Mouse (Mus musculus) heart, embryonic 13.5 days (tissue): ENCODE results near the gene Tmsb10. TPM values are rescaled to one million over a fixed set of nuclear protein-coding genes. Genes with fewer than 3 reads are reported as not detected.

Source experiments
- ATAC-seq: fragments of 200-750 bp; cut with Nextera tagmentation; 2 replicates; pipeline ENCODE4 v1.8.0; 2017; ENCODE audit warnings: moderate TSS enrichment; ENCODE audit not compliant: insufficient number of reproducible peaks, low FRiP score, low TSS enrichment; ENCODE audit errors: extremely low read depth
- H3K27ac ChIP-seq: fragments of 300-500 bp; sonication (generic); replicated peaks from 2 replicates; pipeline ENCODE4 v1.5.1; 2015; ENCODE audit warnings: moderate library complexity, mild to moderate bottlenecking, inconsistent platforms
- H3K27me3 ChIP-seq: fragments of 300-500 bp; sonication (generic); replicated peaks from 2 replicates; pipeline ENCODE4 v1.6.1; 2015; ENCODE audit warnings: mild to moderate bottlenecking, inconsistent platforms
- H3K36me3 ChIP-seq: fragments of 300-500 bp; sonication (generic); 2 replicates; pipeline ENCODE4 v1.6.1; 2015; ENCODE audit warnings: mild to moderate bottlenecking, inconsistent platforms
- H3K4me1 ChIP-seq: fragments of 300-500 bp; sonication (generic); 2 replicates; pipeline ENCODE4 v1.6.1; 2015; ENCODE audit warnings: inconsistent platforms
- H3K4me2 ChIP-seq: fragments of 300-500 bp; sonication (generic); 2 replicates; pipeline ENCODE4 v1.6.1; 2015; ENCODE audit warnings: inconsistent platforms, mild to moderate bottlenecking, moderate library complexity
- H3K4me3 ChIP-seq: fragments of 300-500 bp; sonication (generic); 2 replicates; pipeline ENCODE4 v1.5.1; 2015; ENCODE audit warnings: moderate library complexity, mild to moderate bottlenecking, inconsistent platforms
- H3K9ac ChIP-seq: fragments of 300-500 bp; sonication (generic); 2 replicates; pipeline ENCODE4 v1.6.1; 2015; ENCODE audit warnings: inconsistent platforms, mild to moderate bottlenecking, moderate library complexity
- H3K9me3 ChIP-seq: fragments of 300-500 bp; sonication (generic); 2 replicates; pipeline ENCODE4 v1.6.1; 2016; ENCODE audit warnings: inconsistent platforms
- WGBS: fragments of 180-500 bp; shearing (Covaris S2); methylation state at CpG from one replicate; pipeline ENCODE4 v1.1.7; 2015; ENCODE audit warnings: mixed read lengths; 5-methylcytosine and 5-hydroxymethylcytosine counted together
- polyA plus RNA-seq: library from polyadenylated mRNA; unstranded; fragments of >200 nt; fragmentation: Nextera tagmentation; extraction: Ambion mirVana; gene quantifications from 2 replicates; pipeline ENCODE4 v1.2.1, GENCODE M21; 2015

Tmsb10 gene
- 1,351 and 1,381 TPM in 2 replicates for polyA plus RNA-seq

DNA sequence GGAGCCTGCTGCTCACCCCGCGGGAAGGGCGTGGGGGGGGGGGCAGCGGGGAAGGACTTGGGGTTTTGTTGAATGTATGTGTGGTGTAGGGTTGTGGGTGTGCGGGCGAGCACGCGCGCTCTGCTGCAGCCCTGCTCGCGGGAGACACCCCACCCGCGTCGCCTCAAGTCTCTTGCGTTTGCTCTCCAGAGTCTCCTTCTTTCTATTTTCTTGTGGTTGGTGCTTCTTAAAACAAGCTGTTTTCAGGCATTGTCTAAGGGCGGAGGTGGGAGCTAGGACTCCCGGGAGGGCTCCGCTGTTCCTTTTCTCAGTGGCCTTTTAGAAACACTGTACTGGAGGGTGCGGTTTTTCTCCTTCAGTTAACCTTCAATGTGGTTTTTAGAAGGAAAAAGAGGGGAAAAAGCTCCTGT is at the start of gene Tmsb10:
TSS of gene Tmsb10 (minus strand) at position 87 of the 410 bp plus-strand sequence.
- Histone ChIP-seq H3K27me3 (no peaks in the 10 kb centered on the region), H3K4me3 (peak within 1 kb of the TSS; percentile 91), H3K9ac (peak within 1 kb of the TSS; percentile 99), H3K9me3 (no peaks in the 10 kb centered on the region), H3K36me3 (no peaks in the 10 kb centered on the region), H3K4me2 (peak within 1 kb of the TSS; percentile 84), H3K4me1 (peaks cover 44% of the 10 kb centered on the region), H3K27ac (peak within 1 kb of the TSS; percentile 91)
- ATAC-seq = no peak
- WGBS = 3% methylated on average over 15 of the region's 19 CpGs

DNA sequence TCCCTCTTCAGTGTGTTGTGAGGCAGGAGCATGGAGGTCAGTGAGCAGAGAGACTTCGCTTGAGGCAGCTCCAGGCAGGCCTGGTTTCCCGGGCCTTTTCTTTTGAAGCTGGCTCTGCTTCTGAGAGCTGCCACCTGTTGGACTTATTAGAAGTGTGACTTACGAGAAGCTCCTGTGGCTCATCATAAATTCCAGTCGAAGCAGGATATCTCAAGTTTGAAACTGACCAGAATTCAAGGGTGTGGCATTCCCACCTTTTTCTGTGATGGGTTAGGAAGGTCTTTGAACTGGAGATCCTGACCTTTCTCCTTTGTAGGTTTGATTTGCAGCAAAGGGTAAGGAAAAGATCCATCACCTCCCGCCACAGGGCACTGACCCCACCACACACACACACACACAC is 45.1 kb upstream of the Tmsb10 start:
- H3K27ac ChIP-seq = no peak overlapping the region
- no peak overlapping the region for H3K4me2 ChIP-seq
- H3K9ac ChIP-seq = no peak overlapping the region
- H3K4me3 ChIP-seq = no peak overlapping the region
- no peak for ATAC-seq
- H3K4me1 ChIP-seq = no peaks in the 10 kb centered on the region
- H3K9me3 ChIP-seq = no peaks in the 10 kb centered on the region
- H3K36me3 ChIP-seq = no peaks in the 10 kb centered on the region
- WGBS = 64% methylated on average over 5 of the region's 5 CpGs
- no peaks in the 10 kb centered on the region for H3K27me3 ChIP-seq

DNA sequence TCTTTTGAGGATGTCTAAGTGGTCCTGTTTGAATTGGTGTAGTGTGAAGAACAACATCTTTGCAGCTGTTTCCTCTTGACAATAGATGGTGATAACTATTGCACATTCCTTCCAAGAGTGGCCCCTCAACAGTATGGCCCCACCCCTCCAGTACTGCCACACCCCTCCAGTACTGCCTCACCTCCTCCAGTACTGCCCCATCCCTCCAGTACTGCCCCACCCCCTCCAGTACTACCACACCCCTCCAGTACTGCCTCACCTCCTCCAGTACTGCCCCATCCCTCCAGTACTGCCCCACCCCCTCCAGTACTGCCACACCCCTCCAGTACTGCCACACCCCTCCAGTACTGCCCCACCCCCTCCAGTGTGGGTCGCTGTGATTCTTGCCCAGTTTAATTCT is 43.8 kb upstream of the Tmsb10 start:
- Histone ChIP-seq H3K9me3 (no peaks in the 10 kb centered on the region), H3K27me3 (no peaks in the 10 kb centered on the region), H3K9ac (no peak overlapping the region), H3K4me3 (no peak overlapping the region), H3K27ac (no peak overlapping the region), H3K4me2 (no peak overlapping the region), H3K36me3 (no peaks in the 10 kb centered on the region), H3K4me1 (no peaks in the 10 kb centered on the region)
- WGBS = 52% methylated on average over 1 of the region's 1 CpGs
- ATAC-seq = no peak

DNA sequence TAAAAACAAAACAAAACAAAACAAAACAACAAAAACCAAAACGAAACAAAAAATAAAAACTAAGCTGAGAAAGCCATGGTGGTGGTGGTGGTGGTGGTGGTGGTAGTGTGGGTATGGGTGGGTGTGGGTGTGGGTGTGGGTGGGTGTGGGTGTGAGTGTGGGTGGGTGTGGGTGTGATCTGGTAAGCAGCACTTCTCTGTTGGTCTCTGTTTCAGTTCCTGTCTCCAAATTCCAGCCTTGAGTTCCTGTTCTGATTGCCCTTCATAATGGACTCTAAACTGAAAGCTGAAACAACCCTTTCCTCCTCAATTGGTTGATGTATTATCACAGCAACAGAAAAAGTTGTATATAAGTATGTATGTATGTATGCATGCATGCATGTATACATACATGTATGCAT is 40.3 kb upstream of the Tmsb10 start:
- H3K4me1 ChIP-seq = no peaks in the 10 kb centered on the region
- no peak overlapping the region for H3K27ac ChIP-seq
- WGBS = 57% methylated on average over 1 of the region's 1 CpGs
- H3K27me3 ChIP-seq = no peaks in the 10 kb centered on the region
- no peaks in the 10 kb centered on the region for H3K36me3 ChIP-seq
- H3K9me3 ChIP-seq = no peaks in the 10 kb centered on the region
- no peak overlapping the region for H3K4me3 ChIP-seq
- H3K9ac ChIP-seq = no peak overlapping the region
- no peak overlapping the region for H3K4me2 ChIP-seq
- ATAC-seq = no peak

DNA sequence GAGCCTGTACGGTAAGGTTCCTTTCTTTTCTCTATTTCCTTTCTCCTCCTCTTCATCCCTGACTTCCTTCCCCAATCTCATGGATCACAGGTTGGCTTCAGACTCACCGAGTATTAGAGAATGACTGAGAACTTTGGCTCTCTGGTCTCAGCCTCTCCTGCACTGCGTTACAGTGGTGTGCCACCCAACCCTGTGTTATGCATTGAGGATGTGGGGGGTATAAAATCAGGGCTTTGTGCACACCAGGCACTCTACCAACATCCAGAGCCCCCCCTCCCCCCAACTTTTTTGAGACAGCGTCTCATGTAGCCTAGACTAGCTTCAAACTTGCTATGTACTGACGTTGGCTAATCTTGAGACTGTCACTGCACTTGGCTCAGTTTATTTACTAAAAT is 35.1 kb upstream of the Tmsb10 start:
- WGBS = 70% methylated on average over 5 of the region's 5 CpGs
- Histone ChIP-seq H3K4me2 (no peak overlapping the region), H3K9ac (no peak overlapping the region), H3K27me3 (no peaks in the 10 kb centered on the region), H3K36me3 (no peaks in the 10 kb centered on the region), H3K27ac (no peak overlapping the region), H3K4me1 (peaks cover 5% of the 10 kb centered on the region), H3K9me3 (no peaks in the 10 kb centered on the region), H3K4me3 (no peak overlapping the region)
- ATAC-seq = no peak

DNA sequence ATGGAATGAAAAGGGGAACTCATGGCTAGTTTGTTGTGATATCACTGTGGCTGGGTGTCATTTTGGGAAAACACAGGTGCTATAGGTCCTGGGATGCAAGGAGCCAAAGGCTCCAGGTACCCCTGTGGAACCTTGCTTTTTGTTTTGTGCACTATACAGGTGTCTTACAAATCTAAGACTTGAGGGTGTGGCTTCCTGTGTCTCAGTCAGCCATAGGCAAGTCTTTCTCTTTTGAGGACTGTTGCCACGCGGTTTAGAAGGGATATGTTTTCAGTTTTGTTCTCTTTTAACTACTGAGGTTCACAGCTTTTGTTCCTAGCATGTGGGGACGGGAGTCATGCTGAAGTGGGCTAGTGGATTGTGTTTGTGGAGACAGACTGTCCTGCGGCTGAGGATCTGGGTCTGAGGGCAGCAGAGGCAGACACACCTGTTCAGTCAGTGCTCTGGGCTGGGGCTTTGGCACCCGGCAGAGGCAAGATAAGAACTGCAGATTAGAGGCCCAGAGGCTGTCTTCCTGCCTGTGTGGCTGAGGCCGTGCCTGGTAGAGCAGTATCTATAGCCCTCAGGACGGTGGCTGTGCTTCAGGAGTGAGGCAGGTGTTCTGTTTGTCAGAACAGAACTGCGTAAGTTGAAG is 34.6 kb upstream of the Tmsb10 start:
- Histone ChIP-seq H3K4me2 (no peak overlapping the region), H3K27me3 (no peaks in the 10 kb centered on the region), H3K9ac (no peak overlapping the region), H3K9me3 (no peaks in the 10 kb centered on the region), H3K27ac (no peak overlapping the region), H3K4me3 (no peak overlapping the region), H3K4me1 (peaks cover 6% of the 10 kb centered on the region), H3K36me3 (no peaks in the 10 kb centered on the region)
- 40% methylated on average over 8 of the region's 8 CpGs for WGBS
- ATAC-seq = no peak

DNA sequence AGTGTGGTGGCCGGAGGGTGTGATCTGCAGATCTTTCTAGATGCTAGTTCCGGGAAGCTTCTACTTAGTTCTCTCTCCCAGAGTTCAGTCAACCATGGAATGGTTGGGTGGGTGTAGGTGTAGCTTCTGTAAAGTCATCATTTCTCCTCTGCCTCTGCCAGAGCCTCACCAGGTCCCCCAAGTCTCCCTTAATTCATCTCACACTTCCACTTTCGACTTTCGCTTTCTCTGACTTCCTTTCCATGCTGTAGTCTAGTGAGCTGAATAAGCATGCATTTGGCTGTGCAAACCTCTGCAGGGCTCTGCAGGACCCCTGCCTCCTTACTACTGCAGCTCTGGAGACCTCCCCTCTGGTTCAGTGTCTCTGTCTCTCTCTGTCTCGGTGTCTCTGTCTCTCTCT is 31.7 kb upstream of the Tmsb10 start:
- peaks cover 6% of the 10 kb centered on the region for H3K4me1 ChIP-seq
- ATAC-seq = no peak

DNA sequence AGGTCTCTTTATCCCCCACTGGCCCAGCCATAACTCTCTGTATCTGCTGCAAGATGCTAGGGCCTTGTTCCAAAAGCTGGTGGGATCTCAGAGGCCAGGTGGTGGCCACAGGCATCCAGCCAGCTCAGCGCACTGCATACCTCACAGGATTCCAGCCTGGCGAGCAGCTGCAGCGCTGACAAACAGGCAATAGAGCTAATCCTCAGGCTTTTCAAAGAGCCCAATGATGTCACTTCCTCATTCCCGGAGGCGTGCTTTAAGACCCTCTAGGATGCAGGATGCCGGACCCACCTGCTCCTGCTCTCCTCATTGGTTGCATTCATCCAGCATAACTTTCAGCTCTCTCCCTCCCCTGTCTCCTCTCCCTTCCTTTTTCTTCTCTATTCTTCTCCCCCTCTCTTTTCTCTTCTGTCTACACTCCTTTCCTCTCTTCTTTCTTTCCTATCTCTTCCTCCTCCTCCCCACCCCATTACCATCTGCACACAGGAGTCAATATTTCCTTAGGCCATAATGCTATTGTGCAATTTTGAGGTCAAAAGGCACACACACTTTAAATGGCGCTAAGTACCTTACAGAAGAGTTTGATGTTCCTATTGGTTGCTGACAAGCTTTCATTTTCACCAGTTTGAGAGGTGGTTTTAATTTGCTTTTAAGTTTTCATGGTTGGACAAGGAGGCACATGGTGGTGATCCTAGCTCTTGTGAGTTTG is 30.6 kb upstream of the Tmsb10 start:
- WGBS = 25% methylated on average over 7 of the region's 7 CpGs

More for the DNA sequence above, 31.7 kb upstream of the Tmsb10 start:
- Histone ChIP-seq H3K4me2 (no peak overlapping the region), H3K36me3 (no peaks in the 10 kb centered on the region), H3K9ac (no peak overlapping the region), H3K27me3 (no peaks in the 10 kb centered on the region), H3K9me3 (no peaks in the 10 kb centered on the region), H3K27ac (no peak overlapping the region), H3K4me3 (no peak overlapping the region)
- 75% methylated on average over 5 of the region's 5 CpGs for WGBS

DNA sequence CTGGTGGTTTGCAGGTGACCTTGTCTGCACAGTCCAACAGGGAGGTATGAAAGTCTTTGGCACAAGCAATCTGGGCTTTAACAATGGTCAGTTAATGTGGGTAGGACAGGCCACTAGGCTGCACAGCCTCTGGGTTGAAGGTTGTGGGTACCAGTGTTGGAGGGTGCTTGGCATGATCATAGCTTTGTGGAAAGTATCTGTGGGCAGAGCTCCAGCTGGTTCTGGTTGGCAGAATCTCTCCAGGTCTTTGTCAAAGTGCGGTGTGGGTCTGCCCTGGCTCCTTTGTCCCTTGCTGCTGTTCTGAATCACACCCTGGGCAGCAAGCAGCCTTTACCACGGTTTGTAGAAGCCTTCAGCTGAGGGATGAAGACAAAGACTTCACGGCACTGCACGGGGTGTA is 24.0 kb upstream of the Tmsb10 start:
- Histone ChIP-seq H3K4me1 (peaks cover 18% of the 10 kb centered on the region), H3K27me3 (no peaks in the 10 kb centered on the region), H3K9me3 (no peaks in the 10 kb centered on the region), H3K4me2 (no peak overlapping the region), H3K4me3 (no peak overlapping the region), H3K9ac (no peak overlapping the region), H3K36me3 (no peaks in the 10 kb centered on the region), H3K27ac (no peak overlapping the region)
- WGBS = 81% methylated on average over 4 of the region's 4 CpGs
- no peak for ATAC-seq

More for the DNA sequence above, 30.6 kb upstream of the Tmsb10 start:
- Histone ChIP-seq H3K9me3 (no peaks in the 10 kb centered on the region), H3K27ac (no peak overlapping the region), H3K4me2 (no peak overlapping the region), H3K4me1 (peaks cover 6% of the 10 kb centered on the region), H3K27me3 (no peaks in the 10 kb centered on the region), H3K36me3 (no peaks in the 10 kb centered on the region), H3K4me3 (no peak overlapping the region), H3K9ac (no peak overlapping the region)
- no peak for ATAC-seq

DNA sequence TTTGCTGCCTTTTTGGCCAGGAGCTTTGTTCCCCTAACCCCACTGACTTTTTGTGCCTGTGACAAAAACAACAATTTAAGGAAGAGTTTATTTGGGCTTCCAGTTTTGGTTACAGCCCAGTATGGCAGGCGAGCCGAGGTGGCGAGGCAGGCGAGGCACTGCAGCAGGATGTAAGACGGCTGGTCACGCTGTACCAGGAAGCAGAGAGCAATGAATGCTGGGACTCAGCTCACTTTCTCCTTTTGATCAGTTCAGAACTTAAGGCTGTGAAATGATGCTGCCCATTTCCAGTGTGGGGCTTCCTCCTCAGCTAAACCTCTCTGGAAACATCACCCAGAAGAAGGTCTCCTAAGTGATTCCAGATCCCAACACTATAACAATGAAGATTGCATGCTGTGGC is 23.3 kb upstream of the Tmsb10 start:
- Histone ChIP-seq H3K36me3 (no peaks in the 10 kb centered on the region), H3K9ac (no peak overlapping the region), H3K27ac (peak overlapping the region; percentile 66; the same call in 1 of the 2 replicates), H3K27me3 (no peaks in the 10 kb centered on the region), H3K4me1 (peaks cover 18% of the 10 kb centered on the region), H3K9me3 (no peaks in the 10 kb centered on the region), H3K4me3 (no peak overlapping the region), H3K4me2 (0 out of 2 replicates have a peak overlapping the region, but pooled peaks have one; percentile 20)
- 46% methylated on average over 6 of the region's 6 CpGs for WGBS
- ATAC-seq = no peak

DNA sequence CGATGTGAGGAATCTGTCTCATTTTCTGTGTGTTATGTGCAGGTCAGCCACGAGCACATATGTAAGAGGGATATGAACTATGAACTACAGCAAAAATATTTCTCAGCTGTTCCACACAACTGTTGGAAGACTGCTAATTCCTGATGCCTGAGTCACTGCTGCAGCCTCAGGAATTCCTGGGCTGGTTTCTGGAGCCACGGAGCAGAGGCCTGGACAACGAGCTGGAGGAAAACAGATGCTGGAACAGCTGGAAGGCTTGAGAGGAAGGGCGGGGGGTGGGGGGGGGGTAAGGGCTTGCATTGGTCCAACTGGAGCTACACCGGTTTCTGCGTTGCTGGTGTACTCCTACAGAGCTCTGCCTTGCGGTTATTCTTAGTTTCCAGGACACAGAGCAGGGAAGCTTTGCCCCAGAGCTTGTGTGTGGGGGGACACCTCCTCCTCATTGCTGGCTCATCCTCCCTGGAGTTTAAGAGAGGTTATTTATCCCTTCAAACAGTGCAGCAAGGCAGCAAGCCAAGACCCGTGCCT is 22.6 kb upstream of the Tmsb10 start:
- H3K9me3 ChIP-seq = no peaks in the 10 kb centered on the region
- peak; percentile 51; the same call in 1 of the 2 replicates for ATAC-seq
- no peak overlapping the region for H3K4me3 ChIP-seq
- no peaks in the 10 kb centered on the region for H3K36me3 ChIP-seq
- H3K9ac ChIP-seq = peak overlapping the region; percentile 52; the same call in 1 of the 2 replicates
- 26% methylated on average over 9 of the region's 9 CpGs for WGBS
- peaks cover 18% of the 10 kb centered on the region for H3K4me1 ChIP-seq
- peak overlapping the region; percentile 20; the same call in 1 of the 2 replicates for H3K4me2 ChIP-seq
- H3K27ac ChIP-seq = peak overlapping the region; percentile 66
- H3K27me3 ChIP-seq = no peaks in the 10 kb centered on the region
